In genomic region chr3:96569966-96570605, GRCm38 (mm10) we compare ENCODE assay signal across 21 mouse cellular contexts. TPM values are rescaled to one million over a fixed set of nuclear protein-coding genes. Genes with fewer than 3 reads are reported as not detected.
DNase-seq lines count a peak whose midpoint lies in the region; ATAC-seq lines count a peak whose summit lies in the region.
"Had no signal": no experiment of that assay in that cellular context is flagged by ENCODE, and none has a peak within 500 bp of the region (broad histone marks: within the 10 kb centered on the region; RNA-seq: fewer than 3 reads in every experiment).

No protein-coding gene starts in this region.

- no peak overlapping the region for H3K4me2 ChIP-seq in heart, embryonic 11.5 days
- H3K4me2 ChIP-seq in midbrain, embryonic 11.5 days = no peak overlapping the region
- H3K4me2 ChIP-seq in midbrain, embryonic 13.5 days (replicated peaks) = no peak overlapping the region
- H3K4me2 ChIP-seq in liver, embryonic 11.5 days = no peak overlapping the region
- H3K4me2 ChIP-seq in intestine, embryonic 16.5 days (ENCODE audit: low read depth, low read length) = no peak overlapping the region
- H3K4me2 ChIP-seq: intestine, embryonic 15.5 days; lung, embryonic 14.5 days; midbrain, embryonic 15.5 days; neural tube, embryonic 13.5 days had no signal

- no peak overlapping the region for H3K9ac ChIP-seq in heart, embryonic 11.5 days (ENCODE audit: low read depth, low read length)
- H3K9ac ChIP-seq in midbrain, embryonic 11.5 days (ENCODE audit: low read length) = no peak overlapping the region
- H3K9ac ChIP-seq in midbrain, embryonic 13.5 days (replicated peaks) = no peak overlapping the region
- H3K9ac ChIP-seq in liver, embryonic 11.5 days (ENCODE audit: low read depth, low read length) = no peak overlapping the region
- H3K9ac ChIP-seq in intestine, embryonic 16.5 days (ENCODE audit: low read depth, low read length) = no peak overlapping the region
- H3K9ac ChIP-seq: intestine, embryonic 15.5 days; lung, embryonic 14.5 days; midbrain, embryonic 15.5 days; neural tube, embryonic 13.5 days had no signal

- no peaks in the 10 kb centered on the region for H3K9me3 ChIP-seq in heart, embryonic 10.5 days
- no peaks in the 10 kb centered on the region for H3K9me3 ChIP-seq in heart, embryonic 11.5 days (replicated peaks; ENCODE audit: control insufficient read depth, low read length)
- H3K9me3 ChIP-seq in midbrain, embryonic 11.5 days (ENCODE audit: control insufficient read depth, low read length) = no peaks in the 10 kb centered on the region
- no peaks in the 10 kb centered on the region for H3K9me3 ChIP-seq in midbrain, embryonic 13.5 days
- H3K9me3 ChIP-seq in liver, embryonic 11.5 days (ENCODE audit: control insufficient read depth, low read length) = no peaks in the 10 kb centered on the region
- no peaks in the 10 kb centered on the region for H3K9me3 ChIP-seq in intestine, embryonic 16.5 days (ENCODE audit: control insufficient read depth, low read length)
- H3K9me3 ChIP-seq: hindbrain, embryonic 10.5 days; intestine, embryonic 15.5 days; midbrain, embryonic 15.5 days; neural tube, embryonic 13.5 days had no signal

- 79% methylated on average over 11 of the region's 11 CpGs for WGBS in heart, embryonic 10.5 days
- 76% methylated on average over 11 of the region's 11 CpGs for WGBS in heart, embryonic 11.5 days (ENCODE audit: insufficient replicate concordance)
- WGBS in midbrain, embryonic 11.5 days = 86% methylated on average over 11 of the region's 11 CpGs
- WGBS in midbrain, embryonic 13.5 days = 89% methylated on average over 11 of the region's 11 CpGs
- WGBS in liver, embryonic 11.5 days = 84% methylated on average over 11 of the region's 11 CpGs
- WGBS in intestine, embryonic 16.5 days = 82% methylated on average over 11 of the region's 11 CpGs

- H3K4me1 ChIP-seq in heart, embryonic 10.5 days = peaks cover 55% of the 10 kb centered on the region
- peaks cover 21% of the 10 kb centered on the region for H3K4me1 ChIP-seq in heart, embryonic 11.5 days (ENCODE audit: control insufficient read depth, insufficient read depth, low read length)
- H3K4me1 ChIP-seq in midbrain, embryonic 11.5 days (ENCODE audit: control insufficient read depth, insufficient read depth, low read length) = no peaks in the 10 kb centered on the region
- no peaks in the 10 kb centered on the region for H3K4me1 ChIP-seq in midbrain, embryonic 13.5 days (replicated peaks)
- peaks cover 22% of the 10 kb centered on the region for H3K4me1 ChIP-seq in liver, embryonic 11.5 days (replicated peaks; ENCODE audit: control insufficient read depth, insufficient read depth, low read length)
- peaks cover 19% of the 10 kb centered on the region for H3K4me1 ChIP-seq in intestine, embryonic 16.5 days (ENCODE audit: control insufficient read depth, insufficient read depth, low read length)
- H3K4me1 ChIP-seq: midbrain, embryonic 15.5 days; neural tube, embryonic 13.5 days had no signal

- no peak overlapping the region for H3K4me3 ChIP-seq in heart, embryonic 10.5 days
- H3K4me3 ChIP-seq in heart, embryonic 11.5 days (ENCODE audit: low read depth, low read length) = no peak overlapping the region
- no peak overlapping the region for H3K4me3 ChIP-seq in midbrain, embryonic 11.5 days (ENCODE audit: low read depth, low read length)
- no peak overlapping the region for H3K4me3 ChIP-seq in midbrain, embryonic 13.5 days (replicated peaks)
- no peak overlapping the region for H3K4me3 ChIP-seq in liver, embryonic 11.5 days (ENCODE audit: low read depth, low read length)
- no peak overlapping the region for H3K4me3 ChIP-seq in intestine, embryonic 16.5 days (ENCODE audit: low read length)
- H3K4me3 ChIP-seq: hindbrain, embryonic 10.5 days; intestine, embryonic 15.5 days; midbrain, embryonic 15.5 days; neural tube, embryonic 13.5 days had no signal

- no peaks in the 10 kb centered on the region for H3K36me3 ChIP-seq in heart, embryonic 10.5 days
- no peaks in the 10 kb centered on the region for H3K36me3 ChIP-seq in heart, embryonic 11.5 days (ENCODE audit: control insufficient read depth, insufficient read depth, low read length)
- no peaks in the 10 kb centered on the region for H3K36me3 ChIP-seq in midbrain, embryonic 11.5 days (ENCODE audit: control insufficient read depth, insufficient read depth, low read length)
- H3K36me3 ChIP-seq in midbrain, embryonic 13.5 days = no peaks in the 10 kb centered on the region
- H3K36me3 ChIP-seq in liver, embryonic 11.5 days (ENCODE audit: control insufficient read depth, insufficient read depth, low read length) = no peaks in the 10 kb centered on the region
- no peaks in the 10 kb centered on the region for H3K36me3 ChIP-seq in intestine, embryonic 16.5 days (ENCODE audit: control insufficient read depth, insufficient read depth, low read length)
- H3K36me3 ChIP-seq: hindbrain, embryonic 10.5 days; intestine, embryonic 15.5 days; midbrain, embryonic 15.5 days; neural tube, embryonic 13.5 days had no signal

- peak overlapping the region; percentile 60; the same call in 1 of the 2 replicates for H3K27ac ChIP-seq in heart, embryonic 10.5 days
- H3K27ac ChIP-seq in heart, embryonic 11.5 days (ENCODE audit: low read depth, low read length) = no peak overlapping the region
- no peak overlapping the region for H3K27ac ChIP-seq in midbrain, embryonic 11.5 days (ENCODE audit: low read depth, low read length)
- H3K27ac ChIP-seq in midbrain, embryonic 13.5 days = no peak overlapping the region
- peak overlapping the region; percentile 34; the same call in 1 of the 2 replicates for H3K27ac ChIP-seq in liver, embryonic 11.5 days (ENCODE audit: low read depth, low read length)
- no peak overlapping the region for H3K27ac ChIP-seq in intestine, embryonic 16.5 days (ENCODE audit: low read length)
- H3K27ac ChIP-seq: hindbrain, embryonic 10.5 days; intestine, embryonic 15.5 days; midbrain, embryonic 15.5 days; neural tube, embryonic 13.5 days had no signal

- H3K27me3 ChIP-seq in heart, embryonic 10.5 days (ENCODE audit: insufficient read depth, poor library complexity, severe bottlenecking) = no peaks in the 10 kb centered on the region
- H3K27me3 ChIP-seq in heart, embryonic 11.5 days (ENCODE audit: control insufficient read depth, insufficient read depth, low read length) = no peaks in the 10 kb centered on the region
- no peaks in the 10 kb centered on the region for H3K27me3 ChIP-seq in midbrain, embryonic 11.5 days (ENCODE audit: control insufficient read depth, insufficient read depth, low read length)
- no peaks in the 10 kb centered on the region for H3K27me3 ChIP-seq in midbrain, embryonic 13.5 days
- H3K27me3 ChIP-seq in liver, embryonic 11.5 days (replicated peaks; ENCODE audit: control insufficient read depth, insufficient read depth, low read length) = no peaks in the 10 kb centered on the region
- H3K27me3 ChIP-seq in intestine, embryonic 16.5 days (replicated peaks; ENCODE audit: control insufficient read depth, insufficient read depth, low read length) = no peaks in the 10 kb centered on the region
- H3K27me3 ChIP-seq: intestine, embryonic 15.5 days; midbrain, embryonic 15.5 days; neural tube, embryonic 13.5 days had no signal

- no peak for DNase-seq in heart, embryonic 10.5 days (ENCODE audit: low spot score)
- peak; percentile 69 for DNase-seq in midbrain, embryonic 11.5 days (ENCODE audit: low spot score, missing footprints)
- DNase-seq in liver, embryonic 11.5 days (ENCODE audit: low spot score) = no peak
- no peak for DNase-seq in embryo, embryonic 9.5 days (ENCODE audit: extremely low spot score)
- DNase-seq: cerebellum, postnatal 36 days; gastrocnemius, postnatal 14 days; lung, embryonic 14.5 days; spleen, adult 18-20 months; thymus, adult 2 months had no signal

- ATAC-seq in heart, embryonic 11.5 days (replicated peaks; ENCODE audit: insufficient number of reproducible peaks, low FRiP score, low TSS enrichment) = no peak
- ATAC-seq in midbrain, embryonic 11.5 days (ENCODE audit: low FRiP score) = no peak
- ATAC-seq in midbrain, embryonic 13.5 days = no peak
- ATAC-seq in liver, embryonic 11.5 days (replicated peaks; ENCODE audit: low FRiP score) = no peak
- ATAC-seq in intestine, embryonic 16.5 days = no peak
- no peak for ATAC-seq in erythroid progenitor cell, adult 5-6 weeks (replicated peaks; ENCODE audit: low FRiP score, poor library complexity, severe bottlenecking)
- ATAC-seq: forebrain, embryonic 16.5 days; intestine, embryonic 15.5 days; midbrain, embryonic 15.5 days had no signal

RNA-seq across cellular contexts. Expression of gene Gm16253, which starts 6.7 kb away (rescaled TPM):
- 0.88 and 2.8 TPM in 2 replicates for polyA plus RNA-seq in heart, embryonic 10.5 days (2016; fragmentation: Nextera tagmentation; extraction: Ambion mirVana)
- polyA plus RNA-seq in heart, embryonic 11.5 days (2014; fragmentation: Nextera tagmentation; extraction: Ambion mirVana) = 1.2 and 1.5 TPM in 2 replicates
- 0.36 and 0.43 TPM in 2 replicates for polyA plus RNA-seq in midbrain, embryonic 11.5 days (2014; fragmentation: Nextera tagmentation; extraction: Ambion mirVana)
- 0.81 and 1.7 TPM in 2 replicates for polyA plus RNA-seq in midbrain, embryonic 13.5 days (2015; fragmentation: Nextera tagmentation; extraction: Ambion mirVana)
- polyA plus RNA-seq in liver, embryonic 11.5 days (2014; fragmentation: Nextera tagmentation; extraction: Ambion mirVana) = 0.49 and 1.0 TPM in 2 replicates
- 0.45 and 0.97 TPM in 2 replicates for polyA plus RNA-seq in intestine, embryonic 16.5 days (2015; fragmentation: Nextera tagmentation; extraction: Ambion mirVana)
- not detected in 2 replicates for total RNA-seq in erythroid progenitor cell, adult 5-6 weeks (2015; ENCODE audit: low replicate concordance)
- total RNA-seq in erythroid progenitor cell, adult 5-6 weeks (2017; ENCODE audit: low replicate concordance) = not detected in 2 replicates
- total RNA-seq: adrenal gland, adult 18-20 months; left cerebral cortex, postnatal 36 days had no signal
- polyA plus RNA-seq: embryonic facial prominence, embryonic 14.5 days; thymus, adult 2 months had no signal

RNA-seq across cellular contexts. Expression of gene Txnip, which starts 12.3 kb away (rescaled TPM):
- polyA plus RNA-seq in heart, embryonic 10.5 days (2016; fragmentation: Nextera tagmentation; extraction: Ambion mirVana) = 59.9 and 75.5 TPM in 2 replicates
- polyA plus RNA-seq in heart, embryonic 11.5 days (2014; fragmentation: Nextera tagmentation; extraction: Ambion mirVana) = 106 and 121 TPM in 2 replicates
- 54.0 and 55.9 TPM in 2 replicates for polyA plus RNA-seq in midbrain, embryonic 11.5 days (2014; fragmentation: Nextera tagmentation; extraction: Ambion mirVana)
- 52.2 and 57.6 TPM in 2 replicates for polyA plus RNA-seq in midbrain, embryonic 13.5 days (2015; fragmentation: Nextera tagmentation; extraction: Ambion mirVana)
- 41.1 and 44.0 TPM in 2 replicates for polyA plus RNA-seq in liver, embryonic 11.5 days (2014; fragmentation: Nextera tagmentation; extraction: Ambion mirVana)
- polyA plus RNA-seq in intestine, embryonic 16.5 days (2015; fragmentation: Nextera tagmentation; extraction: Ambion mirVana) = 146 and 152 TPM in 2 replicates
- 99.5 and 157 TPM in 2 replicates for total RNA-seq in erythroid progenitor cell, adult 5-6 weeks (2015; ENCODE audit: low replicate concordance)
- 59.8 and 70.0 TPM in 2 replicates for total RNA-seq in erythroid progenitor cell, adult 5-6 weeks (2017; ENCODE audit: low replicate concordance)

RNA-seq across cellular contexts. Expression of gene Polr3gl, which starts 23.9 kb away (rescaled TPM):
- 37.1 and 37.2 TPM in 2 replicates for polyA plus RNA-seq in heart, embryonic 10.5 days (2016; fragmentation: Nextera tagmentation; extraction: Ambion mirVana)
- polyA plus RNA-seq in heart, embryonic 11.5 days (2014; fragmentation: Nextera tagmentation; extraction: Ambion mirVana) = 21.4 and 23.8 TPM in 2 replicates
- 12.1 and 14.7 TPM in 2 replicates for polyA plus RNA-seq in midbrain, embryonic 11.5 days (2014; fragmentation: Nextera tagmentation; extraction: Ambion mirVana)
- polyA plus RNA-seq in midbrain, embryonic 13.5 days (2015; fragmentation: Nextera tagmentation; extraction: Ambion mirVana) = 41.1 and 42.0 TPM in 2 replicates
- polyA plus RNA-seq in liver, embryonic 11.5 days (2014; fragmentation: Nextera tagmentation; extraction: Ambion mirVana) = 18.6 and 21.5 TPM in 2 replicates
- polyA plus RNA-seq in intestine, embryonic 16.5 days (2015; fragmentation: Nextera tagmentation; extraction: Ambion mirVana) = 23.1 and 24.4 TPM in 2 replicates
- 29.2 and 32.7 TPM in 2 replicates for total RNA-seq in erythroid progenitor cell, adult 5-6 weeks (2015; ENCODE audit: low replicate concordance)
- 20.9 and 63.7 TPM in 2 replicates for total RNA-seq in erythroid progenitor cell, adult 5-6 weeks (2017; ENCODE audit: low replicate concordance)

RNA-seq across cellular contexts. Expression of gene Ankrd34a, which starts 26.4 kb away (rescaled TPM):
- polyA plus RNA-seq in heart, embryonic 10.5 days (2016; fragmentation: Nextera tagmentation; extraction: Ambion mirVana) = 6.8 and 10.4 TPM in 2 replicates
- 9.0 TPM in 2 replicates for polyA plus RNA-seq in heart, embryonic 11.5 days (2014; fragmentation: Nextera tagmentation; extraction: Ambion mirVana)
- 1.5 and 2.0 TPM in 2 replicates for polyA plus RNA-seq in midbrain, embryonic 11.5 days (2014; fragmentation: Nextera tagmentation; extraction: Ambion mirVana)
- polyA plus RNA-seq in midbrain, embryonic 13.5 days (2015; fragmentation: Nextera tagmentation; extraction: Ambion mirVana) = 5.3 and 6.5 TPM in 2 replicates
- 0.71 and 1.1 TPM in 2 replicates for polyA plus RNA-seq in liver, embryonic 11.5 days (2014; fragmentation: Nextera tagmentation; extraction: Ambion mirVana)
- polyA plus RNA-seq in intestine, embryonic 16.5 days (2015; fragmentation: Nextera tagmentation; extraction: Ambion mirVana) = 2.0 and 2.1 TPM in 2 replicates
- total RNA-seq in erythroid progenitor cell, adult 5-6 weeks (2015; ENCODE audit: low replicate concordance) = not detected in 2 replicates
- total RNA-seq in erythroid progenitor cell, adult 5-6 weeks (2017; ENCODE audit: low replicate concordance) = not detected in 2 replicates

RNA-seq across cellular contexts. Expression of gene Lix1l, which starts 30.9 kb away (rescaled TPM):
- polyA plus RNA-seq in heart, embryonic 10.5 days (2016; fragmentation: Nextera tagmentation; extraction: Ambion mirVana) = 4.7 and 4.8 TPM in 2 replicates
- 6.4 and 6.7 TPM in 2 replicates for polyA plus RNA-seq in heart, embryonic 11.5 days (2014; fragmentation: Nextera tagmentation; extraction: Ambion mirVana)
- polyA plus RNA-seq in midbrain, embryonic 11.5 days (2014; fragmentation: Nextera tagmentation; extraction: Ambion mirVana) = 6.4 TPM in 2 replicates
- 5.7 and 6.2 TPM in 2 replicates for polyA plus RNA-seq in midbrain, embryonic 13.5 days (2015; fragmentation: Nextera tagmentation; extraction: Ambion mirVana)
- 2.6 and 3.1 TPM in 2 replicates for polyA plus RNA-seq in liver, embryonic 11.5 days (2014; fragmentation: Nextera tagmentation; extraction: Ambion mirVana)
- polyA plus RNA-seq in intestine, embryonic 16.5 days (2015; fragmentation: Nextera tagmentation; extraction: Ambion mirVana) = 4.8 TPM in 2 replicates
- total RNA-seq in erythroid progenitor cell, adult 5-6 weeks (2015; ENCODE audit: low replicate concordance) = not detected in 2 replicates
- 0.13 TPM in 1 of 2 replicates, not detected in the other for total RNA-seq in erythroid progenitor cell, adult 5-6 weeks (2017; ENCODE audit: low replicate concordance)

Comparison
In these comparisons a context has a peak if more than half of its experiments do, and no peak if none do; other contexts are left out.
1. H3K27ac ChIP-seq: peak in heart, embryonic 10.5 days (single experiment) and liver, embryonic 11.5 days (single experiment); none in heart, embryonic 11.5 days (single experiment), midbrain, embryonic 11.5 days (single experiment), midbrain, embryonic 13.5 days (single experiment) and intestine, embryonic 16.5 days (single experiment).